Mouse (Mus musculus) retina, embryonic 14.5 days (tissue): ENCODE measurements around the gene Syna.

Source experiments
- DNase-seq: peaks from one replicate; pipeline ENCODE4 v3.0.0-alpha.2; 2015; ENCODE audit warnings: low spot score

Syna gene

GRCm38 (mm10) chr5:134530830-134531229 is 29.1 kb downstream of the Syna start:
- no peak for DNase-seq

- DNase-seq: no peak
These were observed 31.5 kb downstream of the Syna start for GRCm38 (mm10) chr5:134528488-134528887.

GRCm38 (mm10) chr5:134525971-134526711 is 33.8 kb downstream of the Syna start:
- no peak for DNase-seq

GRCm38 (mm10) chr5:134523728-134524127 is 36.2 kb downstream of the Syna start:
- no peak for DNase-seq

GRCm38 (mm10) chr5:134522524-134522923 is 37.4 kb downstream of the Syna start:
- no peak for DNase-seq

- DNase-seq: no peak
These were observed 38.2 kb downstream of the Syna start for GRCm38 (mm10) chr5:134521806-134522205.

GRCm38 (mm10) chr5:134521131-134521530 is 38.8 kb downstream of the Syna start:
- no peak for DNase-seq

- DNase-seq: no peak
These were observed 39.9 kb downstream of the Syna start for GRCm38 (mm10) chr5:134520120-134520519.

GRCm38 (mm10) chr5:134519471-134519870 is 40.5 kb downstream of the Syna start:
- DNase-seq: no peak

- no peak for DNase-seq
These were observed 47.9 kb downstream of the Syna start for GRCm38 (mm10) chr5:134512086-134512485.

- DNase-seq: no peak
These were observed 49.7 kb downstream of the Syna start for GRCm38 (mm10) chr5:134510266-134510665.

GRCm38 (mm10) chr5:134508965-134509364 is 51.0 kb downstream of the Syna start:
- DNase-seq: no peak
